In the genomic region with DNA sequence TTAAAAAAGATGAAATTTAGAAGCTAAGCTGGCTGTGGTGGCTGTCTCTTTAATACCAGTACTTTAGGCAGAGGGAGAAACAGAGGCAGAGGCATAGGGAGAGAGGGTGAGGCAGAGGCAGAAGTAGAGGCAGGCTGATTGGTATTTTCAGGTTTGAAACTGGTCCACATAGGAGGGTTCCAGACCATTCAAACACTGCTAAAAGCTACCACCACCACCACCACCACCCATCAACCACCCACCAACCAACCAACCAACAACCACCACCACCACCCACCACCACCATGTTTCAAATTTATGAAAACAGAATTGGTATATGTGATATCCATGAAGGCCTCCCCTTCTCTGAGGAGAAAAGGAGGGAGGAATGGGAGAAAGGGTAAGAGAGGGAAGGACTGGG, we compare ENCODE assay signal across 30 mouse cellular contexts. TPM values are rescaled to one million over a fixed set of nuclear protein-coding genes. Genes with fewer than 3 reads are reported as not detected.
DNase-seq lines count a peak whose midpoint lies in the region; ATAC-seq and TF ChIP-seq lines count a peak whose summit lies in the region.
"Had no signal": no experiment of that assay in that cellular context is flagged by ENCODE, and none has a peak within 500 bp of the region (broad histone marks: within the 10 kb centered on the region; RNA-seq: fewer than 3 reads in every experiment).

No protein-coding gene starts in this region.

- no peaks in the 10 kb centered on the region for H3K9me3 ChIP-seq in forebrain, embryonic 15.5 days
- H3K9me3 ChIP-seq in forebrain, embryonic 10.5 days = no peaks in the 10 kb centered on the region
- no peaks in the 10 kb centered on the region for H3K9me3 ChIP-seq in hindbrain, embryonic 13.5 days
- H3K9me3 ChIP-seq in hindbrain, embryonic 10.5 days = no peaks in the 10 kb centered on the region
- no peaks in the 10 kb centered on the region for H3K9me3 ChIP-seq in midbrain, embryonic 14.5 days (ENCODE audit: control insufficient read depth, low read length)
- H3K9me3 ChIP-seq in midbrain, postnatal 0 days (ENCODE audit: low read length) = no peaks in the 10 kb centered on the region
- no peaks in the 10 kb centered on the region for H3K9me3 ChIP-seq in neural tube, embryonic 15.5 days (replicated peaks)
- H3K9me3 ChIP-seq: limb, embryonic 10.5 days; limb, embryonic 15.5 days; liver, embryonic 13.5 days; megakaryocyte, embryonic 14.5 days had no signal

- H3K27me3 ChIP-seq in forebrain, embryonic 15.5 days = peaks cover 20% of the 10 kb centered on the region
- peaks cover 90% of the 10 kb centered on the region for H3K27me3 ChIP-seq in forebrain, embryonic 10.5 days (ENCODE audit: poor library complexity, severe bottlenecking)
- H3K27me3 ChIP-seq in hindbrain, embryonic 13.5 days = peaks cover 64% of the 10 kb centered on the region
- peaks cover 79% of the 10 kb centered on the region for H3K27me3 ChIP-seq in hindbrain, embryonic 10.5 days (ENCODE audit: insufficient read depth, poor library complexity, severe bottlenecking)
- H3K27me3 ChIP-seq in midbrain, embryonic 14.5 days (ENCODE audit: control insufficient read depth, insufficient read depth, low read length) = peaks cover 28% of the 10 kb centered on the region; the same call in 1 of the 2 replicates
- H3K27me3 ChIP-seq in midbrain, postnatal 0 days (ENCODE audit: insufficient read depth, low read length) = peaks cover 4% of the 10 kb centered on the region; the same call in 1 of the 2 replicates
- peaks cover 46% of the 10 kb centered on the region for H3K27me3 ChIP-seq in neural tube, embryonic 15.5 days (replicated peaks)

- DNase-seq in forebrain, embryonic 10.5 days (ENCODE audit: extremely low spot score, low spot score) = no peak
- DNase-seq in hindbrain, embryonic 10.5 days (ENCODE audit: low spot score) = no peak
- no peak for DNase-seq in midbrain, embryonic 14.5 days
- no peak for DNase-seq in midbrain, postnatal 0 days (ENCODE audit: low spot score)
- DNase-seq: adrenal gland, postnatal 14 days; gastrocnemius, adult 2 months; gastrocnemius, postnatal 36 days; heart, adult 2 months; kidney, adult 9 months; liver, embryonic 13.5 days; lung, adult 18-20 months had no signal

- no peak overlapping the region for H3K4me3 ChIP-seq in forebrain, embryonic 15.5 days
- H3K4me3 ChIP-seq in forebrain, embryonic 10.5 days = no peak overlapping the region
- no peak overlapping the region; the same call in 1 of the 2 replicates for H3K4me3 ChIP-seq in hindbrain, embryonic 13.5 days
- H3K4me3 ChIP-seq in hindbrain, embryonic 10.5 days = no peak overlapping the region
- 0 out of 2 replicates have a peak overlapping the region, but pooled peaks have one; percentile 59 for H3K4me3 ChIP-seq in midbrain, embryonic 14.5 days (replicated peaks; ENCODE audit: low read depth, low read length)
- no peak overlapping the region for H3K4me3 ChIP-seq in midbrain, postnatal 0 days (ENCODE audit: low read depth, low read length)
- peak overlapping the region; percentile 65; the same call in 1 of the 2 replicates for H3K4me3 ChIP-seq in neural tube, embryonic 15.5 days (replicated peaks)

- no peak overlapping the region for H3K9ac ChIP-seq in forebrain, embryonic 15.5 days (replicated peaks)
- H3K9ac ChIP-seq in hindbrain, embryonic 13.5 days = no peak overlapping the region
- H3K9ac ChIP-seq in midbrain, embryonic 14.5 days (replicated peaks; ENCODE audit: low read length) = no peak overlapping the region
- no peak overlapping the region for H3K9ac ChIP-seq in midbrain, postnatal 0 days (replicated peaks; ENCODE audit: low read length, poor library complexity, severe bottlenecking)
- H3K9ac ChIP-seq in neural tube, embryonic 15.5 days (replicated peaks) = no peak overlapping the region; the same call in 1 of the 2 replicates
- H3K9ac ChIP-seq: liver, embryonic 13.5 days had no signal

- TF ChIP-seq CTCF in midbrain, postnatal 0 days (IDR thresholded peaks at IDR 0.05) = no peak

- H3K36me3 ChIP-seq in forebrain, embryonic 15.5 days = no peaks in the 10 kb centered on the region
- no peaks in the 10 kb centered on the region for H3K36me3 ChIP-seq in forebrain, embryonic 10.5 days (replicated peaks)
- H3K36me3 ChIP-seq in hindbrain, embryonic 13.5 days = no peaks in the 10 kb centered on the region
- H3K36me3 ChIP-seq in hindbrain, embryonic 10.5 days = no peaks in the 10 kb centered on the region
- H3K36me3 ChIP-seq in midbrain, embryonic 14.5 days (ENCODE audit: control insufficient read depth, insufficient read depth, low read length) = no peaks in the 10 kb centered on the region
- H3K36me3 ChIP-seq in midbrain, postnatal 0 days (ENCODE audit: insufficient read depth, low read length) = no peaks in the 10 kb centered on the region
- H3K36me3 ChIP-seq in neural tube, embryonic 15.5 days = no peaks in the 10 kb centered on the region
- H3K36me3 ChIP-seq: limb, embryonic 10.5 days; limb, embryonic 15.5 days; liver, embryonic 13.5 days had no signal

- peak overlapping the region; percentile 87; the same call in 1 of the 2 replicates for H3K4me2 ChIP-seq in forebrain, embryonic 15.5 days (replicated peaks)
- H3K4me2 ChIP-seq in hindbrain, embryonic 13.5 days = peak overlapping the region; percentile 83
- peak overlapping the region; percentile 81 for H3K4me2 ChIP-seq in midbrain, embryonic 14.5 days (ENCODE audit: low read length)
- H3K4me2 ChIP-seq in midbrain, postnatal 0 days (ENCODE audit: low read depth, low read length, poor library complexity, severe bottlenecking) = no peak overlapping the region
- H3K4me2 ChIP-seq in neural tube, embryonic 15.5 days = peak overlapping the region; percentile 96; the same call in 1 of the 2 replicates

- no peak for ATAC-seq in forebrain, embryonic 15.5 days (replicated peaks)
- ATAC-seq in hindbrain, embryonic 13.5 days (ENCODE audit: low FRiP score) = no peak
- ATAC-seq in midbrain, embryonic 14.5 days (ENCODE audit: low FRiP score, low TSS enrichment) = no peak
- no peak for ATAC-seq in midbrain, postnatal 0 days (ENCODE audit: low FRiP score)
- ATAC-seq in neural tube, embryonic 15.5 days (ENCODE audit: low FRiP score) = no peak
- ATAC-seq: intestine, postnatal 0 days; lung, postnatal 0 days; Patski had no signal

- peaks cover 32% of the 10 kb centered on the region for H3K4me1 ChIP-seq in forebrain, embryonic 15.5 days
- peaks cover 32% of the 10 kb centered on the region for H3K4me1 ChIP-seq in forebrain, embryonic 10.5 days
- peaks cover 21% of the 10 kb centered on the region for H3K4me1 ChIP-seq in hindbrain, embryonic 13.5 days (replicated peaks)
- peaks cover 33% of the 10 kb centered on the region for H3K4me1 ChIP-seq in hindbrain, embryonic 10.5 days (replicated peaks)
- H3K4me1 ChIP-seq in midbrain, embryonic 14.5 days (ENCODE audit: control insufficient read depth, insufficient read depth, low read length) = peaks cover 12% of the 10 kb centered on the region
- 0 out of 2 replicates have a peak, but pooled peaks cover 5% of the 10 kb centered on the region for H3K4me1 ChIP-seq in midbrain, postnatal 0 days (ENCODE audit: insufficient read depth, low read length)
- peaks cover 31% of the 10 kb centered on the region for H3K4me1 ChIP-seq in neural tube, embryonic 15.5 days

- no peak overlapping the region for H3K27ac ChIP-seq in forebrain, embryonic 15.5 days (replicated peaks)
- H3K27ac ChIP-seq in forebrain, embryonic 10.5 days = no peak overlapping the region
- H3K27ac ChIP-seq in hindbrain, embryonic 13.5 days = no peak overlapping the region
- no peak overlapping the region for H3K27ac ChIP-seq in hindbrain, embryonic 10.5 days
- no peak overlapping the region for H3K27ac ChIP-seq in midbrain, embryonic 14.5 days (replicated peaks; ENCODE audit: low read depth, low read length)
- H3K27ac ChIP-seq in midbrain, postnatal 0 days (ENCODE audit: low read depth, low read length) = no peak overlapping the region
- H3K27ac ChIP-seq in neural tube, embryonic 15.5 days (replicated peaks) = no peak overlapping the region
- H3K27ac ChIP-seq: gastrocnemius, adult 2 months; heart, adult 2 months; liver, embryonic 13.5 days; stomach, postnatal 0 days had no signal

RNA-seq across cellular contexts. Expression of gene Cdc20b, which starts 2.1 kb away (rescaled TPM):
- 0.52 and 0.64 TPM in 2 replicates for polyA plus RNA-seq in forebrain, embryonic 15.5 days (2015; fragmentation: Nextera tagmentation; extraction: Ambion mirVana)
- polyA plus RNA-seq in forebrain, embryonic 10.5 days (2016; fragmentation: Nextera tagmentation; extraction: Ambion mirVana) = 0.31 TPM in 1 of 2 replicates, not detected in the other
- polyA plus RNA-seq in hindbrain, embryonic 13.5 days (2015; fragmentation: Nextera tagmentation; extraction: Ambion mirVana) = 0.35 and 0.86 TPM in 2 replicates
- polyA plus RNA-seq in hindbrain, embryonic 10.5 days (2016; fragmentation: Nextera tagmentation; extraction: Ambion mirVana) = 1.7 and 1.9 TPM in 2 replicates
- polyA plus RNA-seq in midbrain, embryonic 14.5 days (2014; fragmentation: Nextera tagmentation; extraction: Ambion mirVana) = 0.13 and 0.75 TPM in 2 replicates
- 1.7 and 2.0 TPM in 2 replicates for total RNA-seq in midbrain, postnatal 0 days (2014; rRNA removed)
- 0.15 and 0.18 TPM in 2 replicates for polyA plus RNA-seq in midbrain, postnatal 0 days (2015; fragmentation: Nextera tagmentation; extraction: Ambion mirVana)
- polyA plus RNA-seq in neural tube, embryonic 15.5 days (2015; fragmentation: Nextera tagmentation; extraction: Ambion mirVana) = not detected in 2 replicates
- total RNA-seq: adrenal gland, postnatal 14 days; gastrocnemius, adult 2 months; gastrocnemius, postnatal 36 days; heart, adult 2 months; heart, postnatal 25 days; layer of hippocampus, postnatal 36 days; left cerebral cortex, postnatal 10 days; MEL had no signal
- polyA plus RNA-seq: embryonic facial prominence, embryonic 11.5 days; heart, embryonic 14.5 days; intestine, postnatal 0 days; limb, embryonic 10.5 days; limb, embryonic 15.5 days; liver, embryonic 13.5 days; Patski; stomach, postnatal 0 days had no signal

RNA-seq across cellular contexts. Expression of gene Gpx8, which starts 13.4 kb away (rescaled TPM):
- 43.9 and 47.7 TPM in 2 replicates for polyA plus RNA-seq in forebrain, embryonic 15.5 days (2015; fragmentation: Nextera tagmentation; extraction: Ambion mirVana)
- polyA plus RNA-seq in forebrain, embryonic 10.5 days (2016; fragmentation: Nextera tagmentation; extraction: Ambion mirVana) = 78.8 and 85.3 TPM in 2 replicates
- polyA plus RNA-seq in hindbrain, embryonic 13.5 days (2015; fragmentation: Nextera tagmentation; extraction: Ambion mirVana) = 78.5 and 78.6 TPM in 2 replicates
- polyA plus RNA-seq in hindbrain, embryonic 10.5 days (2016; fragmentation: Nextera tagmentation; extraction: Ambion mirVana) = 88.0 and 94.2 TPM in 2 replicates
- polyA plus RNA-seq in midbrain, embryonic 14.5 days (2014; fragmentation: Nextera tagmentation; extraction: Ambion mirVana) = 35.3 and 53.0 TPM in 2 replicates
- total RNA-seq in midbrain, postnatal 0 days (2014; rRNA removed) = 16.2 and 27.1 TPM in 2 replicates
- 37.5 and 41.7 TPM in 2 replicates for polyA plus RNA-seq in midbrain, postnatal 0 days (2015; fragmentation: Nextera tagmentation; extraction: Ambion mirVana)
- polyA plus RNA-seq in neural tube, embryonic 15.5 days (2015; fragmentation: Nextera tagmentation; extraction: Ambion mirVana) = 59.3 and 62.5 TPM in 2 replicates
- total RNA-seq: MEL had no signal

RNA-seq across cellular contexts. Expression of gene Mcidas, which starts 39.2 kb away (rescaled TPM):
- polyA plus RNA-seq in forebrain, embryonic 15.5 days (2015; fragmentation: Nextera tagmentation; extraction: Ambion mirVana) = 0.69 and 1.1 TPM in 2 replicates
- polyA plus RNA-seq in forebrain, embryonic 10.5 days (2016; fragmentation: Nextera tagmentation; extraction: Ambion mirVana) = 1.3 and 2.0 TPM in 2 replicates
- 0.60 and 1.6 TPM in 2 replicates for polyA plus RNA-seq in hindbrain, embryonic 13.5 days (2015; fragmentation: Nextera tagmentation; extraction: Ambion mirVana)
- 2.9 and 3.6 TPM in 2 replicates for polyA plus RNA-seq in hindbrain, embryonic 10.5 days (2016; fragmentation: Nextera tagmentation; extraction: Ambion mirVana)
- 0.22 and 0.27 TPM in 2 replicates for polyA plus RNA-seq in midbrain, embryonic 14.5 days (2014; fragmentation: Nextera tagmentation; extraction: Ambion mirVana)
- 0.77 and 1.4 TPM in 2 replicates for total RNA-seq in midbrain, postnatal 0 days (2014; rRNA removed)
- polyA plus RNA-seq in midbrain, postnatal 0 days (2015; fragmentation: Nextera tagmentation; extraction: Ambion mirVana) = 0.38 and 0.81 TPM in 2 replicates
- polyA plus RNA-seq in neural tube, embryonic 15.5 days (2015; fragmentation: Nextera tagmentation; extraction: Ambion mirVana) = 0.08 and 0.11 TPM in 2 replicates
- total RNA-seq: adrenal gland, postnatal 14 days; gastrocnemius, adult 2 months; gastrocnemius, postnatal 36 days; heart, adult 2 months; heart, postnatal 25 days; MEL; monocyte, adult 5-6 weeks had no signal
- polyA plus RNA-seq: embryonic facial prominence, embryonic 11.5 days; heart, embryonic 14.5 days; intestine, postnatal 0 days; large intestine, adult 2 months; limb, embryonic 10.5 days; limb, embryonic 15.5 days; liver, embryonic 13.5 days; spleen, adult 2 months had no signal

RNA-seq across cellular contexts. Expression of gene Ccno, which starts 45.2 kb away (rescaled TPM):
- polyA plus RNA-seq in forebrain, embryonic 15.5 days (2015; fragmentation: Nextera tagmentation; extraction: Ambion mirVana) = 1.2 and 2.3 TPM in 2 replicates
- polyA plus RNA-seq in forebrain, embryonic 10.5 days (2016; fragmentation: Nextera tagmentation; extraction: Ambion mirVana) = 1.9 and 3.0 TPM in 2 replicates
- 0.91 and 3.0 TPM in 2 replicates for polyA plus RNA-seq in hindbrain, embryonic 13.5 days (2015; fragmentation: Nextera tagmentation; extraction: Ambion mirVana)
- polyA plus RNA-seq in hindbrain, embryonic 10.5 days (2016; fragmentation: Nextera tagmentation; extraction: Ambion mirVana) = 4.3 and 4.9 TPM in 2 replicates
- 0.57 and 0.58 TPM in 2 replicates for polyA plus RNA-seq in midbrain, embryonic 14.5 days (2014; fragmentation: Nextera tagmentation; extraction: Ambion mirVana)
- 1.6 and 7.9 TPM in 2 replicates for total RNA-seq in midbrain, postnatal 0 days (2014; rRNA removed)
- polyA plus RNA-seq in midbrain, postnatal 0 days (2015; fragmentation: Nextera tagmentation; extraction: Ambion mirVana) = 1.0 and 1.1 TPM in 2 replicates
- polyA plus RNA-seq in neural tube, embryonic 15.5 days (2015; fragmentation: Nextera tagmentation; extraction: Ambion mirVana) = 0.13 and 0.37 TPM in 2 replicates
- total RNA-seq: gastrocnemius, adult 2 months; gastrocnemius, postnatal 36 days had no signal
- polyA plus RNA-seq: limb, embryonic 10.5 days had no signal

Comparison
In these comparisons a context has a peak if more than half of its experiments do, and no peak if none do; other contexts are left out.
1. H3K4me3 ChIP-seq: peak in midbrain, embryonic 14.5 days (single experiment) and neural tube, embryonic 15.5 days (single experiment); none in forebrain, embryonic 15.5 days (single experiment), forebrain, embryonic 10.5 days (single experiment), hindbrain, embryonic 13.5 days (single experiment), hindbrain, embryonic 10.5 days (single experiment) and midbrain, postnatal 0 days (single experiment).